Mouse (Mus musculus): ENCODE results near the gene Aif1l.
"Not testable (repeated sequence)": the region's sequence is repeated elsewhere in the genome, so short reads cannot be mapped to it uniquely, and the experiment has no call there.

The Aif1l gene

DNA sequence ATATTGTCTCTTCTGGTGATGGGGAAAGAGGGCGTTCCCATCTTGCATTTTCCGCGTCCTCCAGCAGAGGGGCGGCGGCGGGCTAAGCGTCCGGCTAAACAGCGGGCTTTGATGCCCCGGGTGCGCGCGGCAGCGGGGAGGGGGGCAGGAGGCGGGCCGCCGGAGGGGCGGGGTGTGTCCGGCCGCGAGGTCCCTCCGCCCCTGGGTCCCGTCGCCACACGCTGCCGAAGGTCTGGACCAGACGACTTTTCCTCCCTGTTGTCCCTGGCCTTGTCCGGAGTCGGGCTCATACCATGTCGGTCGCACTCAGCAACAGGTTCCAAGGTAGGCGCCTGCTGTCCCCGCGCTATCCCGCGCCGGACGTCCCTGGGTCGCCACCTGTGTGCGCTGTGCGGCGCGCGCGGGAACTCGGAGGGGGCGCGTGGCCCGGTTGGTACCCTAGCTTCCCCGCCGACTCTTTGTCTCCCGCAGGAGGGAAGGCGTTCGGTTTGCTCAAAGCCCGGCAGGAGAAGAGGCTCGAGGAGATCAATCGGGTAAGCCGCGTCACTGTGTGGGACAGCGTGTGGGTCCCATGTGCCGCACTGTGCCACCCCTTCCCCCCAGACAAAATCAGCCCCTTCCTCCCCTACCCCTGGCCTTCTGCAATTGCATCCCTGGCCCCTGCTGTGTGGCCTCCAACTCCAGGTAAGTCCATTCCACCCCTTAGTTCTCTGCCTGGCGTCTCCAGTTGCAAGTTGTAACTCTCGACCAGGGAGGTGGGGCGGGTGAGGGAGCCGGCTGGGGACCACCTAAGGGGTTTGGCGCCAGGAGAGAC is at the start of gene Aif1l:
Gene Aif1l, plus strand, starts transcription at position 82 of the 814 bp plus-strand sequence.
- peak; percentile 56 for DNase-seq

DNA sequence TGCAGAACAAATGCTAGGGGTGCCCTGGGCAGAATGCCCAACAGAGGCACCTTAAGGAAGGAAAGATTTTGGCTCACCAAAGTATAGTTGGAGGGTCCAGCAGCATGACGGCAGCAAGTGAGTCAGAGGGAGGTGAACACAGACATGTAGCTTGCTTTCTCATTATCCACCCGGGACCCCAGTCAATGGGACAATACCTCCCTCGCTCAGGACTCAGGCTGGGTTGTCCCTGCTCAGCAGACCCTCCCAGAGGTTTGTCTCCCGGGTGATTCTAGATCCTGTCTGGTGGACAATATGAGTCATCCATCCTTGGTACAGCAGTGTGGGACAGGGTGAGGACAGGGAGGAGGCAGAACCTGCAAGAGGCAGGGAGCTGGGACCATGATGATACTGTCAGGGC is 49.0 kb upstream of the Aif1l start:
- no peak for DNase-seq

DNA sequence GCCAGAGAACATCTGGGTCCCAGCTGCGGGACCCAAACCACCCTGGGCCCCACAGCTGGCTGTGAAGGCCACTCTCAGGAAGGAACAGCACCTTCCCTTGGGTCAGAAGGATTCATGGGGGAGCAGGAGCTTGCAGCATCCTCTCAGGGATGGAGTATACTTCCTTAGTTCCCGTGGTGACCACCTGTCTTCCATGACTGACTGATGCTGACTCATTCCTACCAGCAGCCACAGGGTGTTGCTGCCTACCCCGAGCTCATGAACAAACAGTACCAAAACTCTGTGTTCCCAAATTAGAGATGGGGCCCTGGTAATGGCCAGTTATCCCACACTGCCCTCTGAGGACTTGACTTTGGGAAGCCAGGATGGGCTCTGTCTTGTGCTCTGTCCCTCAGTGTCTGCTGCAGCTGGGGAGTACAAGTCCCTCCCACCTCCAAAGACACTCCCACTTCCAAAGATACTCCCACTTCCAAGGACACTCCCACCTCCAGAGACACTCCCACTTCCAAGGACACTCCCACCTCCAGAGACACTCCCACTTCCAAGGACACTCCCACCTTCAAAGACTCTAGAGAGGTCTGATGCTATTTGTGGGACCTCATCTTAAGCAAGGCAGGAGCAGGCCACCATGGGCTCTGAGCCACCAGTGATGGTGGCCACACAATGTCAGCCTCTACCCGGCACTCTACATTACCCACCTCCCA is 48.1 kb upstream of the Aif1l start:
- DNase-seq: no peak

DNA sequence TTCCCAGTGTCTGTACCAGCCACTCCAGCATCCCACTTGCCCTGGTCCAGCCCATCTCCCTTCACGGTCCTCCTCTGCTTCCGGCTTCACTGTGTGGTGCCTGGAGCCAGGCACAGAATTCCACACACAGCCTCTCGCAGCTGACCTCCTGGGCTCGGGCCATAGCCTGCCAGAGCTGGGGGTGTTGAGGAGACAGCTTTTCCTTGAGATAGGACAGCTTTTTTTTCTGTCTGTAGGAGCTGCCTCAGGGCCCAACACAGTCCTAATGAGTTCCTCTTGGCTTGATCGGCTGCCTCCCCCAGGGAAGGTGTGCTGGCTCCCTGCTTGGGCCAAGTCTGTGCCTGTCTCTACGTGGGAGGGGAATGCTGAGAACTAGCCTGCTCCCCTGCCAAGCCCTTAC is 45.9 kb upstream of the Aif1l start:
- DNase-seq: no peak

DNA sequence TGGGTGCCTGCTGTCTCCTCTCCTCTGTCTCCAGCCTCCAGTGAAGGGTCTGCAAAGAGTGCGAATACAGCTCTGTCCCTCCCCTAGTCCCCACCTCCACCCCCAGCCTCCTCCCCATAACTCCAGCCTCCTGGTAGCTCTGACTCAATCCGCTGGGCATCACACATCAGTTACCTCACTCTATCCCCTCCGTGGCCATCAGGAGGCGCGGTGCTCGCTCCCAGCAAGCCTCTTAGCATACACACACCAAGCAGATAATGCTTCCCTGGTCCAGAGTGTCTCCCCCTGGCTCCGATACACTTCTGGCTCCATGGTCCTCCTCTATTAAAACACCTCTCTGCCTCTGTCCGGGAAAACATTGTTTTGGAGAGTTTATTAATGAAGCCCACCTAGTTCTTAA is 45.3 kb upstream of the Aif1l start:
- no peak for DNase-seq

DNA sequence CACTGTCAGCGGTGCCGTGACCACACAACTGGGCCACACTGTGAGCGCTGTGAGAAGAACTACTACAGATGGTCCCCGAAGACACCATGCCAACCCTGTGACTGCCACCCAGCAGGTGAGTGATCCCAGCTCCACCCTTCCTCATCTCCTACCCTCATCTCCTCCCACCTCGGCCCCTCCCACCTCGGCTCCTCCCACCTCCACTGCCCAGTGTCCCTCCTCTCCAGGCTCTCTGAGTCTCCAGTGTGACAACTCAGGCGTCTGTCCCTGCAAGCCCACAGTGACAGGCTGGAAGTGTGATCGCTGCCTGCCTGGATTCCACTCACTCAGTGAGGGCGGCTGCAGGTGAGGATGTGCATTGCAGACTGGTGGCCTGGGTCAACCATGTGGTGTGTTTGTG is 44.3 kb upstream of the Aif1l start:
- DNase-seq: no peak

DNA sequence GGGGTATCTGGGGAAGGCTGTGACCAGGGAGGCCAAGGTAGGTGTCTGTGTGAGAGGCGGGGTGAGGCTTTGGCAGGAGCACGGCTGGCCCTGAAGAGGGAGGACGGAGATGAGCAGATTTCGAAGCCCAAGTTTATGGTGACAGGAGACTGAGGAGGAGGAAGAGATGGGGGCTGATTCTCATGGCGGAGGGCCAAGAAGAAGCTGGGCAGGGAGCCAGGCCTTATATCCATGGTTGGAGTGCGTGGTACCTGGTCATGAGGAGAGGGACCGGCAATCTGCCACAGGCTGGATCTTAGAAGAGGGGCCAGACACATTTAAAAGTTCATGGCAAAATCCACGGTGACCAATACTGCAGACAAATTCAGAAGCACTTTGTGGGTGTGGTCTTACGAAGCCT is 43.5 kb upstream of the Aif1l start:
- no peak for DNase-seq

DNA sequence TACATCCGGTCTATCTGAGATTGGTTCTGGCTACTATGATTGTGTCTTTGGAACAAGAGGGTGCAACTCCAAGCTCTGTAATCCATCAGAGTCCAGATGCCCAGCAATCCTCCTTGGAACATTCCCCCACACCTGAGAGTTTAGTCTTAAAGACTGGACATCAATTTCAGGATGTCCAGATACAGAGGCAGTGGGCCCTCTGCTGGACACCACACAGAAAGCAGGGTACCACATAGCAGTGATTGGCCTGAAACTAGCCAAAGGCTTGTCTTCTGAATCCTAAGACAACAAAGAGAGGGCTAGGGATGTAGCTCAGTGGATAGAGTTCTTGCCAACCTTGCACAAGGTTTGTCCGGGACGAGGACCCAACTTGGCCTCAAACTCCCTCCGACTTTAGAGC is 37.4 kb upstream of the Aif1l start:
- DNase-seq: no peak

DNA sequence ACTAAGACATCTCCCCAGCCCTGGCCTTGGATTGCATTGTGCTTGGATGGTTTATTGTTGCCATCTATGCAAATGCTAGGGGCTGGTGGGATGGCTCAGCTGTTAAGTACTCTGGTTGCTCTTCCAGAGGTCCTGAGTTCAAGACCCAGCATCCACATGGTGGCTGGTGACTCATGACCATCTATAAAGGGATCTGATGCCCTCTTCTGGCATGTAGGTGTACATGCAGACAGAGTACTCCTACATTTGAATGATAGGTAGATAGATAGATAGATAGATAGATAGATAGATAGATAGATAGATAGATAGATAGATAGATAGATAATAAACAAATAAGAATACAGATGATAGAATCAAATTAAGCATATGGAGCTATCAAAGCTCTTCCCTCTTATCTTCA is 35.7 kb upstream of the Aif1l start:
- not testable (repeated sequence) for DNase-seq

DNA sequence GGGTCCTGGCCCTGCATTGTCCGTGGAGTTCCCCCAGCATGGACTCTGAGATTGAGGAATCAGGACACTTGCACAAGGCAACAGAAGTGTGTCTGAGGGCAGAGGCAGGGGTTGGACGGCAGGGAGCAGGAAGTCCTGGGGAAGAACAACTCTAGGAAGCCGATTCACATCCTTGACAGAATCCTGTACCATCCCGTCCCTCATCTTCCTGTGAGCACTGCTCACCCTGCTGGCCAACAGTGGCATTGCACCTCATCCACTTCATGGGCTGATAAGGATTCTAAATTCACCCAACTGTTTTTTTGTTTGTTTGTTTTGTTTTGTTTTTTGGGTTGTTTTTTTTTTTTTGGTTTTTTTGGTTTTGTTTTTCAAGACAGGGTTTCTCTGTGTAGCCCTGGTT is 34.8 kb upstream of the Aif1l start:
- peak; percentile 79 for DNase-seq

DNA sequence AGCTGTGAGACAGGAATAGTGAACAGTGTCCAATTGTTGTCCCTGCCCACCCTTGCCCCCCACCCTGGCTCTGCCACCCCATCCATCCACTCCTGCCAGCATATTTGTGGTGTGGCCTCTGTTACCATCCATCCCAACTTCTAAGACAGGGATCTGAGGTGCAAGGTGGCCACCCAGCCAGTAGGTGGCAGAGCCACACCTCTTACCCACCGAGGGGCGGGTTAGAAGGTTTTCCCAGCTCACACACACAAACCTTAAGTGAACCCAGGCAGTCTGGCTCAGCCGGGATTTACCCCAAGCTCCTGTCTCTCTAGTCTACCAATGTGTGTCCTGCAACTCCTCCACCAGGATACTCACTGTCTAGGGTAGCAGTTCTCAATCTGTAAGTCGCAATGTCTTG is 32.3 kb upstream of the Aif1l start:
- peak; percentile 68 for DNase-seq

DNA sequence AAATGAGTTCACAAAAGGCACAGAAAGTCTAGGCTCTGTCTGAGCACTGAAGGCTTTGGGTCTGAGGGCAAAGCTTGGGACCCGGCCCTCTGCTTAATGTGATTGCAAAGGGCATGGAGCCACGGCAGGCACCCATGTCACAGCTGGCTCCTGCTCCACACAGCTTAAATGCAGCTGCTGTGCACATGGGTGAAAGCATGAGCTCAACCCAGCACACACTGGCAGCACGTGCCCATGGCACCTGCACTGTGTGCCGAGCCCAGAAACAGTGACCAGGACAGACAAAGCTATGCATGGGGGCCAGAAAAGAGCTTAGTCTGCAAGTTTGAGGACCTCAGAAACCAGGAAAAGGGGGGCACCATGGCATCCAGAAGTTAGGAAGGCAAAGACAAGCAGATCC is 26.3 kb upstream of the Aif1l start:
- no peak for DNase-seq

DNA sequence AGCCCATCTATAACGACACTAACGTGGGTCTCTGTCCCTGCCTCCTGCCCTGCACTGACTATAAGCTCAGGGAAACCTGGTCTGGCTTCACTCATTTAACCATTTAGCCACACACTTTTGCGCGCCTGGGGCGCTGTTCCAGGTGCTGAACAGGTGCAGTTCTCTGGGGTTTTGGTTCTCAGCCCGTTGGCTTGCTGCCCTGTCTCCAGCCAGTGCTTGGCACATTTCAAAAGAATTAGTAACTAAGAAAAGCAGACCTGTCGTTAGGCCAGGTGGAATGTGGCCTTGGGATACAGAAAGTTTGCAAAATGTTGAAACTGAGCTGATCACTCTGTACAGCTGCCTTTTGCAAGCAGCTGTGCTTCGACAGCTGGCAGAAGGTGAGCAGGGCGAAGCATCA is 25.1 kb upstream of the Aif1l start:
- DNase-seq: no peak

DNA sequence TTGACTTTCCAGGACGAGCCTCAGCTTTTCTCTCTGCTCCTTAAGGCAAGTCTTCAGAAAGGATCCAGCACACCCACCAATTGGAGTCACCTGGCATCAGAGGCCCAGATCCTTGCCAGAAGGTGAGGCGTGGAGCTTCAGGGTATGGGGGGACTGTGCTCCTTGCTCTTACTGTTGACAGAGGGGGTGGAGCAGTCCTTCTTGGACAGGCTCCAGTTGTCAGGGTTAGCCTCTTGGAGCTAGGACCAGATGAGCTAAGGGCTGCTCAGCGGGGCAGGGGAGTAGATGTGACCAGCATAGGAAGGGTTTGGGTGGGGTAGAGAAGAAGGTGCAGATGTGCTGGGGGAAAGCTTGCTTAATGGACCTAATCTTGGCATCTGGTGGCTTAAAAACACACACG is 24.0 kb upstream of the Aif1l start:
- DNase-seq: no peak

DNA sequence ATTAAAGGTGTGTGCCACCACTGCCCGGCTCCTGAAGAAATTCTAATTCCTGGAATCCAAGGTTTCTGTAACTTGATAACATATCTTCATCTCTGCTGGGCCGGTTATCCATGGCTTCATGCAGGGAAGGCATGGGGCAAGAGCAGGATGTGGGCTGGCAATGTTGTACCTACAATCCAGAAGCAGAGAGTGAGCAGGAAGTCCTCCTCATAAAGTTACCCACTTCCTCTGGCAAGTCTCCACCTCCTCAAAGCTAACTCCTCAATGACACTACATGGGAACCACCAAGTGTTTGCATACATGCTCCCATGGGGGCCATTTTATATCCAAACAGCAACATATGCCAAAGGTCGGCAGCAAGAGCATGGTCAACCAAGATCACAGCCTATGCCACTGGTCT is 20.3 kb upstream of the Aif1l start:
- peak; percentile 40 for DNase-seq

DNA sequence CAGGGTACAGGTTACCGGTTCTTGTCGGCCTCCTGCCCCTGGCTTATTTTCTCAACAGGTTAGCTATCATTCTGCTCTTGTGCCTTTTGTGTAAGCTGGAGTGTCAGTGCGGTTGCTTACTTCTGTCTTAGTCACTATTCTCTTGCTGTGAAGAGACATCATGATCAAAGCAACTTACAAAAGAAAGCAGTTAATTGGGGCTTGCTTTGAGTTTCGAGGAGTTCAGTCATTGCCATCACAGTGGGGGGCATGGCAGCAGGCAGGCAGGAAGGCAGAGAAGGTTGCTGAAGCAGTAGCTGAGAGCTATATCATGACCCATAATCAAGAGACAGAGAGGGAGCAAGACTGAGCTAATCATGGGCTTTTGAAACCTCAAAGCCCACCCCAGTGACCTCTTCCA is 15.4 kb upstream of the Aif1l start:
- DNase-seq: no peak

DNA sequence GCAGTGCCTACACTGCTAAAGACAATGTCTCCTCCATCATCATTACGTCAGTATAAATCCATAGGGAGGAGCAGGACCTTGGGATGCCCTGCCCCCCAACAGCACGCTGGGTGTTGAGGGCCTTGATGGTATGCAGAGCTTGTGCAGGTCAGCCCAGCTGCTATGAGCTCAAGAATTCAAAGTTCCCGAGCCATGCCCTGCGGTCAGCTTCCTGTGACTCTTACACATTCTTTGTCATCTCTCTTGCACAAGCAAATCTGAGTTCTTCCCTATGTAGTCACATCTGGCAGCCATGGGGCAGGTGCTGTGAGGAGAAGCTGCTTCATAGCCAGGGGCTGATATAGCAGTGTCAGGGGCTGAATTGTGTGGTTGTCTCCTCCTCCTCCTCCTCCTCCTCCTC is 14.9 kb upstream of the Aif1l start:
- DNase-seq: no peak

DNA sequence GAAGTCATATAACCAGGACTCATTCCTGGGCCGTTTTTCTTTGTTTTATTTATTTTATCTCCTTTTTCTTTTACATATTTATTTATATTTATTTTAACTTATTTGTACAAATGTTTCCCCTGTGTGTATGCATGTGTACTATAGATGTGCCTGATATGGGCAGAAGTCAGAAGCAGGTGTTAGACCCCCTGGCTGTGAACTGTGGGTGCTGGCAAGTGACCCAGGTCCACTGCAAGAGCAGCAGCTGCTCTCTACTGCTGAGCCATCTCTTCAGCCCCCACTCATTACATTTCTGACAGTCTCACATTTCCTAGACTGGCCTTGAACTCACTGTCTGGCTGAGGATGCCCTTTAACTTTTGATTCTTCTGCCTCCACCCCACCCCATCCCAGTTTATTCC is 11.6 kb upstream of the Aif1l start:
- DNase-seq: no peak

DNA sequence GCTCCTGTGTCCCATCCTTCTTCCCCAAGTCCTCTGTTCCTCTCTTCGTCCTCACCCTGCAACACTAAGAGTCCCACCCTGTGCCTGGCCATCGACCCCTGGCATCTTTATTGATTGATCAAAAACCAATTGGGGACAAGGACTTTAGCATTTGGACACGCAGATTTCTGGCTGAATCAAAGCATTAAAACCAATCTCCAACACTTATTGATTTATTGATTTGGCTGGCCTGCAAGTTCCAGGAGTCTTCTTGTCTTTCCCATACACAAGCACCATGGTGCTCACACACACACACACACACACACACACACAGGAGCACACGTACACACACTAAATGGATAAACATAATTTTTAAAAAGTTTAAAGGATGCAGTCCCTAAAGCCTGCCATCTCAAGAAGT is 6.9 kb upstream of the Aif1l start:
- DNase-seq: no peak

DNA sequence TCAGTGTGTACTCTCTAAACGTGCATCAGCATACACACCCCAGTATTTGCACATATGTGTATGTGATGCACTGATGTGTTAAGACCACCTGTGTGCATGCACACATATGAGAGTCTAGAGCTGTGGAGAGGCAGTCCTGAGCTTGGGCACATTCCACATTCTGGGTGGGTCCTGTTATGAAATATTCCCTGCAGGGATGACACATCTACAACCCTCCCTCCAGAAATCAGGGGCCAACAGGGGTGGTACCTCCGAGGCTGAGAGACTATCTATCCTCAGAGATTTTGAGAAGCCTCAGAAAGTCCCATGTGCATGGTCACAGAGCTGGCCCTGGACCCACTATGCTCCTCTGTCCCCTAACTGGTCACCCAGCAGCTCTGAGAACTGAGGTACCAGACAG is 4.4 kb upstream of the Aif1l start:
- no peak for DNase-seq

DNA sequence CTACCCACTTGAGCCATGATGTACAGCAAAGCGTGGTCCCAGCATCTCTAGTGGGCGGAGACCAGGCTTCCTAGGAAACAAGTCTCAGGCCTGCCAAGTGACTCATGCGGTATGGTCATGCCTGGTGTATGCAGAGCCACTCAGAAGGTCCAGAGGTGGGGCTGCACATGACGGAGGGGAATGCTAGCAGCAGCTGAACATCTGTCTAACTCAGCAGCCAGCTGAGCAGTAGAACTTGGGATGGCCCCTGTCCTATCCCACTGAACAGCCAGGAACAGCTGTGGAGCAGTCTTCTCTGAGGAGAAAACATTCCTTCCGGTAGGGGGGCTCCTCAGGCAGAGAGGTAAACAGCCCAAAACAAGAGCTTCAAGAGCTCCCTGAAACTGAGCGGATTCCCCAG is 1.5 kb upstream of the Aif1l start:
- DNase-seq: no peak

DNA sequence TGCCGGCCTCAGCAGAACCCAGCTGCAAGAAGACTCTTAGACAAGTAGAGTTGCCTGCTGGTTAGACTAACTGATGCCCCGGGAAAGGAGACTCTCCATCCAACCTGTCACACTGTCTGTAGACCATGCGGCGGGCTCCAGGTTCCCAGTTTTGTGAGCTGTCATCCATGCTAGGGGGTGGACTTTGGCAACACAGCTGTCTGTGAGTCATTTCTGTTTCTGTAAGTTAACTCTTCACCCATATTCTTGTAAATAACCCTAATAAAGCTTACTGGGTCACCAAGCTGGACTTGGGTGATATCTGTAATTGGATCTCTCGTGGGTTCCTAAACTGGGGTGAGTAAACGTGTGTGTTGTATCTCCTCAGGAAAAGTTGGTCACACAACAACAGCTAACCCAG is 1.1 kb upstream of the Aif1l start:
- DNase-seq: no peak

DNA sequence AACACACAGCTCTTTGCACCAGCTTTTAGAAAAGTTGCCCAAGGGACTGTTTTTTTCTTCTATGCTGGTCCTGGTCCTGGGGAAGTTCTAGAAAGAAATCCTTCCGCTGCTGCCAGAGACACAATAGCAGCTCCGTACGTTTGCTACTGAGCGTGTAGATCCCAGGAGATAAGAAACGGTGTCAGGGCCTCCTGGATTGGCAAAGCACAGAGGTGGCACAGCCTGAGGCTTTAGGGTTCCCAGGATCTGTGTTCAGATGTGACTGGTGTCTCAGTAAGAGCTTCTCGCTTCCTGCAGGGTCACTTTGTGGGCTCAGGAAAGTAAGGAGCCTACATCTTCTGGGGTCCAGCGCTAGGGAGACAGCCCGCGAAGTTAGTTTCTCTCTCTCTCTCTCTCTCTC is 1.0 kb downstream of the Aif1l start:
- DNase-seq: no peak

DNA sequence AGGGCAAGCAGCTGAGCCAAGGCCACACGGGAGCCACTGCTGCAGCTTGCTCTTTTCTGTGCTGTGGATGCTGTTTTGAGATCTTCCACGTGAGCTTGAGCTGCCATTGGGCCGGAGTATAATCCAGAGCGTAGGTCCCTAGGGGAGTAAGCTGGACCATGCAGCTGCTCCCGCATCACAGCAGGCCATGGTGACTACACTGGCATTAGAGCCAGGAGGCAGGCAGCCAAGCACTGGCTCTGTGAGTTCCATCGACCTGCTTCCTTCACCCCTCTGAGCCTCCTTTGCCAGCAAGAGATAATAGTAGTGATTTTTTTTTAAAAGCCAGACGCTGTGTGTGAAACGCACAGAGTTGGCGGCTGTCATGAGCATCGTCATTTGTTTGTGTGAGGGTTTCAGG is 2.3 kb downstream of the Aif1l start:
- DNase-seq: no peak

DNA sequence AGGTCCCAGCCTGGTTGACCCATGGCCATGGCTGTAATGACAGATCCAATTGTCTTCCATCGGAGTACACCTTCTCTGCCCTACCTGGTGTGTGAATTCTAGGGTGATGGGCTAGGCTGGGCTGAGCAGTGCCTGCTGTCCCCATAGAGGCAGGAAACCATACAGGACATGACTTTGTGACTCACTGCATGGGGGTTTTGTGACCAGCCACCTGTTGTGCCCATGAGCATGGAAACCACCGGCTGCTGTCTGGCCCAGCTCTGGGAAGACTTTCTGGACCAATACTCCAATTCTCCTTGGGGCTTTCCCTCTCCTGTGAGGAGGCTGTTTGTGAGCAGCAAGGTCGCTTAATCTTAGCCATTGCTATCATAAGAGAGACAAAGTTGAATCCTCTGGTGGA is 2.8 kb downstream of the Aif1l start:
- DNase-seq: no peak

All from thymus, postnatal 14 days (tissue).